Mouse (Mus musculus) forebrain, embryonic 15.5 days (tissue): Measurements from ENCODE around the gene Pamr1. TPM values are rescaled to one million over a fixed set of nuclear protein-coding genes. Genes with fewer than 3 reads are reported as not detected.

ENCODE experiments used
- ATAC-seq: fragments of 200-750 bp; cut with Nextera tagmentation; replicated peaks from 2 replicates; pipeline ENCODE4 v1.8.0; 2017; ENCODE audit warnings: mild to moderate bottlenecking, moderate TSS enrichment, moderate library complexity
- H3K27ac ChIP-seq: fragments of 300-500 bp; sonication (generic); replicated peaks from 2 replicates; pipeline ENCODE4 v1.5.1; 2015; ENCODE audit warnings: mild to moderate bottlenecking, inconsistent platforms
- H3K27me3 ChIP-seq: fragments of 300-500 bp; sonication (generic); 2 replicates; pipeline ENCODE4 v1.6.1; 2015; ENCODE audit warnings: inconsistent platforms
- H3K36me3 ChIP-seq: fragments of 300-500 bp; sonication (generic); 2 replicates; pipeline ENCODE4 v1.6.1; 2015; ENCODE audit warnings: mild to moderate bottlenecking, inconsistent platforms
- H3K4me1 ChIP-seq: fragments of 300-500 bp; sonication (generic); 2 replicates; pipeline ENCODE4 v1.6.1; 2015; ENCODE audit warnings: inconsistent platforms
- H3K4me2 ChIP-seq: fragments of 300-500 bp; sonication (generic); replicated peaks from 2 replicates; pipeline ENCODE4 v1.6.1; 2015; ENCODE audit warnings: mild to moderate bottlenecking, inconsistent platforms
- H3K4me3 ChIP-seq: fragments of 300-500 bp; sonication (generic); 2 replicates; pipeline ENCODE4 v1.5.1; 2015; ENCODE audit warnings: mild to moderate bottlenecking, inconsistent platforms
- H3K9ac ChIP-seq: fragments of 300-500 bp; sonication (generic); replicated peaks from 2 replicates; pipeline ENCODE4 v1.6.1; 2015; ENCODE audit warnings: mild to moderate bottlenecking, inconsistent platforms
- H3K9me3 ChIP-seq: fragments of 300-500 bp; sonication (generic); 2 replicates; pipeline ENCODE4 v1.6.1; 2016; ENCODE audit warnings: inconsistent platforms
- WGBS: fragments of 180-500 bp; shearing (Covaris S2); methylation state at CpG from one replicate; pipeline ENCODE4 v1.1.7; 2015; ENCODE audit warnings: mixed read lengths; 5-methylcytosine and 5-hydroxymethylcytosine counted together
- polyA plus RNA-seq: library from polyadenylated mRNA; unstranded; fragments of >200 nt; fragmentation: Nextera tagmentation; extraction: Ambion mirVana; gene quantifications from 2 replicates; pipeline ENCODE4 v1.2.1, GENCODE M21; 2015

Pamr1 gene
- polyA plus RNA-seq, 1 experiment from 2014 or later = 1.9 TPM

GRCm38 (mm10) chr2:102674582-102674981, 124.8 kb downstream of the Pamr1 start:
- no peaks in the 10 kb centered on the region for H3K9me3 ChIP-seq
- no peaks in the 10 kb centered on the region for H3K36me3 ChIP-seq
- ATAC-seq = no peak
- H3K27ac ChIP-seq = no peak overlapping the region
- 23% methylated on average over 2 of the region's 2 CpGs for WGBS
- no peak overlapping the region for H3K4me2 ChIP-seq
- no peak overlapping the region for H3K4me3 ChIP-seq
- no peak overlapping the region for H3K9ac ChIP-seq
- H3K27me3 ChIP-seq = no peaks in the 10 kb centered on the region
- H3K4me1 ChIP-seq = peaks cover 10% of the 10 kb centered on the region; the same call in 1 of the 2 replicates

GRCm38 (mm10) chr2:102675275-102675674, 125.5 kb downstream of the Pamr1 start:
- H3K9me3 ChIP-seq = no peaks in the 10 kb centered on the region
- no peaks in the 10 kb centered on the region for H3K27me3 ChIP-seq
- 68% methylated on average over 6 of the region's 6 CpGs for WGBS
- H3K4me2 ChIP-seq = no peak overlapping the region
- H3K36me3 ChIP-seq = no peaks in the 10 kb centered on the region
- H3K4me3 ChIP-seq = no peak overlapping the region
- H3K27ac ChIP-seq = no peak overlapping the region
- H3K4me1 ChIP-seq = peaks cover 10% of the 10 kb centered on the region; the same call in 1 of the 2 replicates
- no peak overlapping the region for H3K9ac ChIP-seq
- ATAC-seq = no peak

DNA sequence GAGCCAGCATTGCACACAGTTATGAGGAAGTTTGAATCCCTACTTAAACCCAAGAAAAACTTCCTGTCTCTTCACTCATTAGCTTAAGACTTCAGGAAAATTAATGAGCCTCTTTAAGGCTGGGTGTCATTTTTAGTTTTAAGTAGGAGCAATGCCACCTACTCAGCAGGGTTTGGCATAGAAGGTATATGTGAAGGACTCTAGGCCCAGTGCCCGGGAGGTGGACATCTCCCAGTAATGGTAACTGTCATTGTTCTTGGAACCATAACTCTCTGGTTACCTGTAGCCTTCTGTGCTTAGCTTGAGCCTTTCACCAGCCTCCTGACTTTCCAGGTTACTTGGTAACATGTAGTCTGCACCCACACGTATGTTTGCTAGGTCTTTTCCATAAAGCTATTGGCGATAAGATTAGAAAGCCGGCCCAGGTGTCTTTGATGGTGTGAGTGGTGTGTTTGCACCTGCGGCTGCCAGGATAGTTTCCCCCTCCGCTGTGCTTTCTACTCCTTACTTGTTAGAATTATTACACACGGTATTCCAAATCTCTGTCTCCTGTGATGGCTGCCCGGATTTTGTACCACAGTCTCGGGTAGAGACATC, 127.0 kb downstream of the Pamr1 start:
- no peaks in the 10 kb centered on the region for H3K27me3 ChIP-seq
- no peaks in the 10 kb centered on the region for H3K9me3 ChIP-seq
- 92% methylated on average over 9 of the region's 9 CpGs for WGBS
- H3K27ac ChIP-seq = no peak overlapping the region
- no peak overlapping the region for H3K4me2 ChIP-seq
- H3K4me1 ChIP-seq = peaks cover 10% of the 10 kb centered on the region; the same call in 1 of the 2 replicates
- no peak for ATAC-seq
- no peak overlapping the region for H3K4me3 ChIP-seq
- H3K9ac ChIP-seq = no peak overlapping the region
- no peaks in the 10 kb centered on the region for H3K36me3 ChIP-seq

GRCm38 (mm10) chr2:102677400-102677799, 127.6 kb downstream of the Pamr1 start:
- no peak overlapping the region for H3K9ac ChIP-seq
- no peak overlapping the region for H3K4me2 ChIP-seq
- ATAC-seq = no peak
- peaks cover 10% of the 10 kb centered on the region; the same call in 1 of the 2 replicates for H3K4me1 ChIP-seq
- H3K9me3 ChIP-seq = no peaks in the 10 kb centered on the region
- WGBS = 89% methylated on average over 6 of the region's 6 CpGs
- H3K4me3 ChIP-seq = no peak overlapping the region
- no peaks in the 10 kb centered on the region for H3K36me3 ChIP-seq
- no peaks in the 10 kb centered on the region for H3K27me3 ChIP-seq
- no peak overlapping the region for H3K27ac ChIP-seq

DNA sequence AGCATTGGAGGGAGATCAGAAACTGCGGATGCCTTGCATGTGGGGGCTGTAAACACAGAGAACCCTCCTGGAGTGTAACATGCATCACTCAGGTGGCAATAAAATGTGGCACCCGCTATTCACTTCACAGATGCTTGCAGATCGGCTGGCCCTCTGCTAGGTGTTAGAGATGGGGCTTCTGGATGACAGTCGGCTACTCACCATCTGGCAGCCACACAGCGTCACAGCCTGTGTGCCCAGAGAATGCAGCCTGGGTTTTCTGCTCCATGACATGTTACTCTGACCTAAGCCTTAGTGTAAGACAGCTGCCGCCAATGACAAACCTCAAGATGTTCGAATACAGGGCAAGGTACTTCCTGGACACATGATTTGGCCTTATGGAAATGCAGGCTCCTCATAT, 131.5 kb downstream of the Pamr1 start:
- H3K4me3 ChIP-seq = no peak overlapping the region
- H3K36me3 ChIP-seq = no peaks in the 10 kb centered on the region
- no peaks in the 10 kb centered on the region for H3K27me3 ChIP-seq
- no peak overlapping the region for H3K4me2 ChIP-seq
- H3K27ac ChIP-seq = no peak overlapping the region
- H3K9ac ChIP-seq = no peak overlapping the region
- H3K4me1 ChIP-seq = peaks cover 7% of the 10 kb centered on the region
- H3K9me3 ChIP-seq = no peaks in the 10 kb centered on the region
- ATAC-seq = no peak
- WGBS = 76% methylated on average over 7 of the region's 7 CpGs

GRCm38 (mm10) chr2:102682168-102682567, 132.4 kb downstream of the Pamr1 start:
- WGBS = 56% methylated on average over 5 of the region's 5 CpGs
- H3K4me2 ChIP-seq = no peak overlapping the region
- no peaks in the 10 kb centered on the region for H3K9me3 ChIP-seq
- no peaks in the 10 kb centered on the region for H3K27me3 ChIP-seq
- no peak for ATAC-seq
- no peak overlapping the region for H3K27ac ChIP-seq
- H3K4me3 ChIP-seq = no peak overlapping the region
- H3K36me3 ChIP-seq = no peaks in the 10 kb centered on the region
- H3K9ac ChIP-seq = no peak overlapping the region
- H3K4me1 ChIP-seq = peaks cover 7% of the 10 kb centered on the region

GRCm38 (mm10) chr2:102685371-102686107, 135.7 kb downstream of the Pamr1 start:
- Histone ChIP-seq H3K4me1 (peaks cover 7% of the 10 kb centered on the region), H3K4me2 (no peak overlapping the region), H3K36me3 (no peaks in the 10 kb centered on the region), H3K27me3 (no peaks in the 10 kb centered on the region), H3K27ac (no peak overlapping the region), H3K9ac (no peak overlapping the region), H3K9me3 (no peaks in the 10 kb centered on the region), H3K4me3 (no peak overlapping the region)
- 83% methylated on average over 7 of the region's 7 CpGs for WGBS
- peak; percentile 79 for ATAC-seq

- H3K27ac ChIP-seq = no peak overlapping the region
- no peak for ATAC-seq
- no peaks in the 10 kb centered on the region for H3K36me3 ChIP-seq
- H3K4me3 ChIP-seq = no peak overlapping the region
- H3K9me3 ChIP-seq = no peaks in the 10 kb centered on the region
- H3K4me2 ChIP-seq = no peak overlapping the region
- WGBS = 37% methylated on average over 9 of the region's 9 CpGs
- no peak overlapping the region for H3K9ac ChIP-seq
- H3K4me1 ChIP-seq = peaks cover 7% of the 10 kb centered on the region
- H3K27me3 ChIP-seq = no peaks in the 10 kb centered on the region
These were observed 136.3 kb downstream of the Pamr1 start for GRCm38 (mm10) chr2:102686108-102686450.

Other genes starting within 250 kb of the Pamr1 start
- gene Trim44, start 142.2 kb upstream of the Pamr1 start, polyA plus RNA-seq = 52.6 and 57.1 TPM in 2 replicates
- gene Fjx1, start 97.5 kb upstream of the Pamr1 start, polyA plus RNA-seq = 36.6 and 39.8 TPM in 2 replicates
- gene Slc1a2, start 108.6 kb downstream of the Pamr1 start, polyA plus RNA-seq = 10.5 and 11.4 TPM in 2 replicates